Mouse (Mus musculus) megakaryocyte, embryonic 14.5 days (primary cell): ENCODE results near the gene Rnf26.

Experiments used
- FLI1 ChIP-seq: IDR thresholded peaks from 2 replicates; pipeline ENCODE4 v1.6.1; 2012; ENCODE audit warnings: low read length, inconsistent platforms, mixed read lengths
- GATA1 ChIP-seq: IDR thresholded peaks from 3 replicates; pipeline ENCODE4 v1.6.1; 2012; ENCODE audit warnings: mixed read lengths, low read length, inconsistent platforms, borderline replicate concordance

- no peak for TF ChIP-seq FLI1
- TF ChIP-seq GATA1 = no peak
Observed at GRCm38 (mm10) chr9:44133287-44133686, 20.0 kb upstream of the Rnf26 start.
